Mouse (Mus musculus): Measurements from ENCODE around the gene Ttc27.

- TF ChIP-seq POLR2A (IDR thresholded peaks at IDR 0.05; ENCODE audit: extremely low read depth, insufficient read depth, low read length), result no peak
- no peak for TF ChIP-seq CTCF (IDR thresholded peaks at IDR 0.05; ENCODE audit: extremely low read depth, insufficient read depth, low read length)
These were observed 152.0 kb downstream of the Ttc27 start for GRCm38 (mm10) chr17:74869556-74869955.
